Mouse (Mus musculus): ENCODE measurements around the gene Ecel1. TPM values are rescaled to one million over a fixed set of nuclear protein-coding genes. Genes with fewer than 3 reads are reported as not detected.

The Ecel1 gene
- polyA plus RNA-seq, 1 experiment from 2014 or later, result 35.5 TPM

- peaks cover 26% of the 10 kb centered on the region for H3K4me1 ChIP-seq (replicated peaks)
- ATAC-seq (ENCODE audit: low FRiP score), result peak; percentile 34
- no peaks in the 10 kb centered on the region for H3K36me3 ChIP-seq
- H3K9ac ChIP-seq, result no peak overlapping the region
- H3K27me3 ChIP-seq, result peaks cover 15% of the 10 kb centered on the region; the same call in 1 of the 2 replicates
- peak overlapping the region; percentile 73 for H3K27ac ChIP-seq
- H3K9me3 ChIP-seq, result no peaks in the 10 kb centered on the region
- 24% methylated on average over 11 of the region's 11 CpGs for WGBS
- H3K4me2 ChIP-seq, result no peak overlapping the region
- no peak overlapping the region for H3K4me3 ChIP-seq
These were observed 8.0 kb upstream of the Ecel1 start for GRCm38 (mm10) chr1:87164164-87164795.

GRCm38 (mm10) chr1:87159396-87159795, 3.1 kb upstream of the Ecel1 start:
- H3K27ac ChIP-seq, result no peak overlapping the region
- H3K27me3 ChIP-seq, result peaks cover 52% of the 10 kb centered on the region
- no peak overlapping the region for H3K4me2 ChIP-seq
- no peak overlapping the region for H3K9ac ChIP-seq
- H3K9me3 ChIP-seq, result no peaks in the 10 kb centered on the region
- ATAC-seq (ENCODE audit: low FRiP score), result no peak
- WGBS, result 91% methylated on average over 3 of the region's 3 CpGs
- peaks cover 34% of the 10 kb centered on the region for H3K4me1 ChIP-seq (replicated peaks)
- H3K4me3 ChIP-seq, result no peak overlapping the region
- no peaks in the 10 kb centered on the region for H3K36me3 ChIP-seq

- 0 out of 2 replicates have a peak overlapping the region, but pooled peaks have one; percentile 64 for H3K27ac ChIP-seq
- H3K4me3 ChIP-seq, result peak overlapping the region; percentile 50
- H3K9ac ChIP-seq, result peak overlapping the region; percentile 77
- H3K4me2 ChIP-seq, result peak overlapping the region; percentile 73
- H3K4me1 ChIP-seq (replicated peaks), result peaks cover 41% of the 10 kb centered on the region
- ATAC-seq (ENCODE audit: low FRiP score), result peak; percentile 30
- H3K9me3 ChIP-seq, result no peaks in the 10 kb centered on the region
- peaks cover 89% of the 10 kb centered on the region for H3K27me3 ChIP-seq
- no peaks in the 10 kb centered on the region for H3K36me3 ChIP-seq
- WGBS, result 1% methylated on average over 44 of the region's 56 CpGs
These were observed 656 bp downstream of the Ecel1 start for GRCm38 (mm10) chr1:87155531-87156198.

- peak overlapping the region; percentile 73 for H3K4me2 ChIP-seq
These were observed 1.7 kb downstream of the Ecel1 start for GRCm38 (mm10) chr1:87154501-87155120.

DNA sequence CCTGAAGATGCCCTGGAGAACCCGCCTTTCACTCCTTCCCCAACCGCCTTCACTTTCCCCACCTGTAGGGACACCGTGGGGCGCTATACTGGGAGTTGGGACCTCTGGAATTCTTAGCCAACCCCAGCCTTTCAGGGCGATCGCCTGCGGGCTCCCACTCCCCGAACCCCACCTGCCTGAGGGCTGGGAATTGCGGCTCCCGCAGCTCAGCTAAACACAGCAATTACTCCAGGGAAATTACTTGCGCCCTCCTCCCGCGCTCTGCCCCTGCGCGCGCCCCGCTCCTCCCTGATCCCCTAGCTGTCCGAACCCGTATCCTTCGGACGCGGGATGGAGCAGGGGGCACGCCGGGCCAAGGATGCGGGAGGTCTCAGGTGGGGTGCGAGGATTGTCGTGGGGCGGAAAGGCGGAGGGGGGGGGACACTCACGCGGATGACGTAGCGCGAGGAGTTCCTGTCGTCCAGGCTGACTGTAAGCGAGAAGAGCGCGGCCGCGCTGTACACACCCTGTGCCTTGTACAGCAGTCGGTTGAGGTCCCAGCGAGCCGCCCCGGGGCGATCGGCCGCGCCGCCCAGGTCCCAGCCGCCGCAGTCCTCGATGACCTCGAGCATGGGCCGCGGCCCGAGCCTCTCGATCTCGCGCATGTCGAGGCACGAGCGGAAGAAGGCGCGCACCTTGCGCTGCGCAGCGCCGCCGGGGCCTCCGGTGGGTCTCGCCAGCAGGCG, 2.4 kb downstream of the Ecel1 start:
- Histone ChIP-seq H3K36me3 (no peaks in the 10 kb centered on the region), H3K27me3 (peaks cover 98% of the 10 kb centered on the region), H3K4me1 (replicated peaks) (peaks cover 41% of the 10 kb centered on the region), H3K27ac (peak overlapping the region; percentile 48; the same call in 1 of the 2 replicates), H3K4me2 (peak overlapping the region; percentile 73), H3K4me3 (peak overlapping the region; percentile 50), H3K9me3 (no peaks in the 10 kb centered on the region), H3K9ac (peak overlapping the region; percentile 77)
- 0 out of 2 replicates have a peak, but pooled peaks have one; percentile 40 for ATAC-seq (ENCODE audit: low FRiP score)
- WGBS, result under 1% methylated on average over 71 of the region's 72 CpGs

More at GRCm38 (mm10) chr1:87154501-87155120, 1.7 kb downstream of the Ecel1 start:
- Histone ChIP-seq H3K9ac (peak overlapping the region; percentile 77), H3K4me1 (replicated peaks) (peaks cover 41% of the 10 kb centered on the region), H3K27ac (peak overlapping the region; percentile 48; the same call in 1 of the 2 replicates), H3K36me3 (no peaks in the 10 kb centered on the region), H3K4me3 (peak overlapping the region; percentile 50), H3K27me3 (peaks cover 93% of the 10 kb centered on the region), H3K9me3 (no peaks in the 10 kb centered on the region)
- 0 out of 2 replicates have a peak, but pooled peaks have one; percentile 17 for ATAC-seq (ENCODE audit: low FRiP score)
- 2% methylated on average over 58 of the region's 58 CpGs for WGBS

GRCm38 (mm10) chr1:87151286-87151685, 5.0 kb downstream of the Ecel1 start:
- H3K27ac ChIP-seq, result no peak overlapping the region
- H3K4me3 ChIP-seq, result no peak overlapping the region
- H3K4me1 ChIP-seq (replicated peaks), result peaks cover 33% of the 10 kb centered on the region
- no peak for ATAC-seq (ENCODE audit: low FRiP score)
- H3K9me3 ChIP-seq, result no peaks in the 10 kb centered on the region
- no peak overlapping the region for H3K9ac ChIP-seq
- 91% methylated on average over 6 of the region's 6 CpGs for WGBS
- peaks cover 80% of the 10 kb centered on the region for H3K27me3 ChIP-seq
- H3K36me3 ChIP-seq, result no peaks in the 10 kb centered on the region
- H3K4me2 ChIP-seq, result no peak overlapping the region

- 40% methylated on average over 13 of the region's 13 CpGs for WGBS
- Histone ChIP-seq H3K27me3 (peaks cover 70% of the 10 kb centered on the region), H3K4me2 (no peak overlapping the region), H3K9ac (no peak overlapping the region), H3K4me1 (replicated peaks) (peaks cover 14% of the 10 kb centered on the region), H3K4me3 (no peak overlapping the region), H3K27ac (no peak overlapping the region), H3K9me3 (no peaks in the 10 kb centered on the region), H3K36me3 (no peaks in the 10 kb centered on the region)
- ATAC-seq (ENCODE audit: low FRiP score), result no peak
These were observed 6.9 kb downstream of the Ecel1 start for GRCm38 (mm10) chr1:87149422-87149821.

- 0 out of 2 replicates have a peak, but pooled peaks have one; percentile 14 for ATAC-seq (ENCODE audit: low FRiP score)
- Histone ChIP-seq H3K4me2 (no peak overlapping the region), H3K27me3 (peaks cover 17% of the 10 kb centered on the region; the same call in 1 of the 2 replicates), H3K9me3 (no peaks in the 10 kb centered on the region), H3K4me3 (no peak overlapping the region), H3K27ac (0 out of 2 replicates have a peak overlapping the region, but pooled peaks have one; percentile 19), H3K4me1 (replicated peaks) (peaks cover 28% of the 10 kb centered on the region), H3K9ac (peak overlapping the region; percentile 1; the same call in 1 of the 2 replicates), H3K36me3 (no peaks in the 10 kb centered on the region)
- 63% methylated on average over 10 of the region's 10 CpGs for WGBS
These were observed 13.2 kb downstream of the Ecel1 start for GRCm38 (mm10) chr1:87143141-87143540.

DNA sequence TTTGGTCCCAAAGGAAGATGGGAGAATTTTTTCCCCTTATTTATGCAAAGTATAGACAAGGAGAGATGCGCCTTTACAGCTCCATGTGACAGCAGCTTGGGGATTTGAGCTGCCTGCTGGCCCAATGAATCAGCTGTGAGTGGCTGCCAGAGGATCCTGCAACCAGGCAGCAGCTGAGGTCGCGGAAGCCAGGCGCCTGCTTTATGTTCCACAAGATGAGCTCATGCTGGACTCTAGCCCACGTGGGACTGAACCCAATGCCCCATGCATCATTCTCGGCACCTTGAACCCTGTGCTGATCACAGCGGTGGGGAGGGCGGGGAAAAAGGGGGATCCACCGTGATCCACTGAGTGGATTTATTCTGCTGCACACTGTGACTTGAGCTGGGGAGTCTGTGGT, 13.9 kb downstream of the Ecel1 start:
- 48% methylated on average over 9 of the region's 9 CpGs for WGBS
- peaks cover 28% of the 10 kb centered on the region for H3K4me1 ChIP-seq (replicated peaks)
- no peaks in the 10 kb centered on the region for H3K36me3 ChIP-seq
- ATAC-seq (ENCODE audit: low FRiP score), result peak; percentile 68
- peak overlapping the region; percentile 19 for H3K27ac ChIP-seq
- no peak overlapping the region for H3K9ac ChIP-seq
- no peak overlapping the region for H3K4me2 ChIP-seq
- H3K4me3 ChIP-seq, result no peak overlapping the region
- no peaks in the 10 kb centered on the region for H3K9me3 ChIP-seq
- 0 out of 2 replicates have a peak, but pooled peaks cover 14% of the 10 kb centered on the region for H3K27me3 ChIP-seq

DNA sequence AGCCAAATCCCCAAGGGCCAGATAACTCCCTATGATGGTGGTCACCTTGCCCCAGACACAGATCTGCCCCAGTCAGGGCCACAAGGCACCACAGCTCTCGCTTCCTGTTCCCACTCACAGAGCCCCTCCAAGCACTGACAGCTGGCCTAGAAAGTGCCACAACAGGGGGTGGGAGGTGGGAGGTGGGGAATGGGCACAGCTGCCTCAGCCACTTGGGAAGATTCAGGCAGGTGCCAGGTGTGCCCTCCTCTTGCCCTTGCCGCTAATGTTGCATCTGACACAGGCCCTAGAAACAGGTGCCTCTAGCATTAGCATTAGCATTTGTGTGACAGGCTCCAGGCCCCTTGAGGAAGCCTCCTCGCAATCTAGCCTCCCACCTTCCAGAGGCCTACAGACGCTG, 14.8 kb downstream of the Ecel1 start:
- 73% methylated on average over 4 of the region's 4 CpGs for WGBS
- ATAC-seq (ENCODE audit: low FRiP score), result peak; percentile 15; the same call in 1 of the 2 replicates

GRCm38 (mm10) chr1:87131803-87132202, 24.5 kb downstream of the Ecel1 start:
- no peak overlapping the region for H3K27ac ChIP-seq
- H3K9ac ChIP-seq, result no peak overlapping the region
- H3K36me3 ChIP-seq, result no peaks in the 10 kb centered on the region
- 91% methylated on average over 4 of the region's 4 CpGs for WGBS
- H3K27me3 ChIP-seq, result peaks cover 26% of the 10 kb centered on the region
- peaks cover 9% of the 10 kb centered on the region for H3K4me1 ChIP-seq (replicated peaks)
- no peak overlapping the region for H3K4me3 ChIP-seq
- H3K4me2 ChIP-seq, result no peak overlapping the region
- ATAC-seq (ENCODE audit: low FRiP score), result no peak
- H3K9me3 ChIP-seq, result no peaks in the 10 kb centered on the region

More for the DNA sequence above, 14.8 kb downstream of the Ecel1 start:
- Histone ChIP-seq H3K4me2 (no peak overlapping the region), H3K27ac (peak overlapping the region; percentile 19; the same call in 1 of the 2 replicates), H3K27me3 (0 out of 2 replicates have a peak, but pooled peaks cover 12% of the 10 kb centered on the region), H3K9ac (no peak overlapping the region), H3K9me3 (no peaks in the 10 kb centered on the region), H3K4me3 (no peak overlapping the region), H3K4me1 (replicated peaks) (peaks cover 28% of the 10 kb centered on the region), H3K36me3 (no peaks in the 10 kb centered on the region)
